Mouse (Mus musculus): ENCODE data around the gene Zfp618. TPM values are rescaled to one million over a fixed set of nuclear protein-coding genes. Genes with fewer than 3 reads are reported as not detected.
A peak's percentile ranks its signal among the peaks of the same experiment; 100 is the strongest.

The Zfp618 gene
- total RNA-seq, 2 experiments from 2014 or later = 8.0 to 9.3 TPM

- DNase-seq = no peak
Measured at GRCm38 (mm10) chr4:62999321-62999720, 33.9 kb downstream of the Zfp618 start.

GRCm38 (mm10) chr4:62999916-63000315 is 34.5 kb downstream of the Zfp618 start:
- DNase-seq = no peak

GRCm38 (mm10) chr4:63000316-63001055 is 35.1 kb downstream of the Zfp618 start:
- DNase-seq = no peak

- no peak for DNase-seq
Measured at GRCm38 (mm10) chr4:63002386-63002785, 37.0 kb downstream of the Zfp618 start.

- no peak for DNase-seq
Measured at GRCm38 (mm10) chr4:63004519-63004918, 39.1 kb downstream of the Zfp618 start.

- DNase-seq = no peak
Measured at GRCm38 (mm10) chr4:63005446-63006185, 40.2 kb downstream of the Zfp618 start.

- DNase-seq = no peak
Measured at GRCm38 (mm10) chr4:63006198-63007155, 41.1 kb downstream of the Zfp618 start.

- no peak for DNase-seq
Measured at GRCm38 (mm10) chr4:63008206-63008605, 42.8 kb downstream of the Zfp618 start.

- DNase-seq = no peak
Measured at GRCm38 (mm10) chr4:63008822-63009221, 43.4 kb downstream of the Zfp618 start.

GRCm38 (mm10) chr4:63009821-63010220 is 44.4 kb downstream of the Zfp618 start:
- DNase-seq = no peak

GRCm38 (mm10) chr4:63010226-63010625 is 44.9 kb downstream of the Zfp618 start:
- DNase-seq = peak; percentile 46

- DNase-seq = no peak
Measured at GRCm38 (mm10) chr4:63018616-63019015, 53.2 kb downstream of the Zfp618 start.

GRCm38 (mm10) chr4:63019428-63019858 is 54.1 kb downstream of the Zfp618 start:
- peak; percentile 35 for DNase-seq

GRCm38 (mm10) chr4:63021034-63021700 is 55.8 kb downstream of the Zfp618 start:
- peak; percentile 53 for DNase-seq

GRCm38 (mm10) chr4:63023465-63023864 is 58.1 kb downstream of the Zfp618 start:
- no peak for DNase-seq

- no peak for DNase-seq
Measured at GRCm38 (mm10) chr4:63024098-63024497, 58.7 kb downstream of the Zfp618 start.

- no peak for DNase-seq
Measured at GRCm38 (mm10) chr4:63024734-63025256, 59.4 kb downstream of the Zfp618 start.

- DNase-seq = no peak
Measured at GRCm38 (mm10) chr4:63025306-63025705, 59.9 kb downstream of the Zfp618 start.

- no peak for DNase-seq
Measured at GRCm38 (mm10) chr4:63026286-63026685, 60.9 kb downstream of the Zfp618 start.

- no peak for DNase-seq
Measured at GRCm38 (mm10) chr4:63027451-63027850, 62.1 kb downstream of the Zfp618 start.

GRCm38 (mm10) chr4:63030157-63030556 is 64.8 kb downstream of the Zfp618 start:
- DNase-seq = no peak

GRCm38 (mm10) chr4:63031240-63031639 is 65.9 kb downstream of the Zfp618 start:
- DNase-seq = no peak
